Comparison of ENCODE assay signal across 11 mouse cellular contexts in genomic region chr5:92868231-92868630, GRCm38 (mm10).
"Had no signal": no experiment of that assay in that cellular context is flagged by ENCODE, and none has a peak within 500 bp of the region (broad histone marks: within the 10 kb centered on the region; RNA-seq: fewer than 3 reads in every experiment).

No protein-coding gene starts in this region.

- DNase-seq: kidney, postnatal 36 days; layer of hippocampus, postnatal 36 days; liver, embryonic 13.5 days; lung, adult 2 months; lung, postnatal 14 days; lung, postnatal 4 days; midbrain, embryonic 14.5 days; thymus, adult 18-20 months; thymus, postnatal 36 days had no signal

- H3K4me1 ChIP-seq: liver, embryonic 13.5 days had no signal

- H3K4me2 ChIP-seq: liver, embryonic 13.5 days; midbrain, embryonic 11.5 days had no signal

- H3K27ac ChIP-seq: left cerebral cortex, adult 2 months; liver, embryonic 13.5 days had no signal

- H3K36me3 ChIP-seq: liver, embryonic 13.5 days had no signal

- H3K4me3 ChIP-seq: left cerebral cortex, adult 2 months; liver, embryonic 13.5 days had no signal

- H3K9ac ChIP-seq: liver, embryonic 13.5 days had no signal

- H3K9me3 ChIP-seq: liver, embryonic 13.5 days had no signal

- H3K27me3 ChIP-seq: liver, embryonic 13.5 days had no signal
